Mouse (Mus musculus): Measurements from ENCODE around the gene Rfc4. TPM values are rescaled to one million over a fixed set of nuclear protein-coding genes. Genes with fewer than 3 reads are reported as not detected.
A peak's percentile ranks its signal among the peaks of the same experiment; 100 is the strongest.

The Rfc4 gene
- total RNA-seq, 2 experiments from 2014 or later, result 32.8 to 133 TPM

DNA sequence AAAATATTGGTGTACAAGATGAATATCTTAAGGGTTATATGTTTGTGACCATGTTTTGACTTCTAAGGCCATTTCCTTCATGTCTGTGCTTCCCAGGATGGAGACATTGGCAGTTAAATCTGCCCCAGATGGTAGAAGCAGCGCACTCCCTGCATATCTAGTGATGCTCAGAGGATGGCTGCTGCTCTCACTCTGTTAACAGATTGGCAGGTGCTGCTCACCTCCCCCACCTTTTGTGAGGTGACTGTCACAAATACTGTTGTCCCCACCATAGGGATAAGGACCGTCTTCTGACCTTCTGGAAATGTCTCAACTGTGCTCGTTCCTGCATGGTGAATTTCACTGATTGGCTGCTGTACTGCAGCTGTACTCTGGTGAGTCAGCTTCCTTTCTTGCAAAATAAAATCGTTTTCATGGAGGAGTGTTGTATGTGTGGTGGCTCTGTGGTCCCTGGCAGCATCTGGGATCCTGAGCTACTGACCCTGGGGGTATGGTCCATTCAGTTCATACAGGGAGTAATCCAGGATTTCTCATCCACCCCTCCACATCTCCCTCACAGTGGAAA is 9.0 kb upstream of the Rfc4 start:
- ATAC-seq (replicated peaks; ENCODE audit: low FRiP score, poor library complexity, severe bottlenecking), result no peak

GRCm38 (mm10) chr16:23135421-23136149 is 8.0 kb upstream of the Rfc4 start:
- ATAC-seq (replicated peaks; ENCODE audit: low FRiP score, poor library complexity, severe bottlenecking), result no peak

GRCm38 (mm10) chr16:23132336-23132735 is 4.8 kb upstream of the Rfc4 start:
- ATAC-seq (replicated peaks; ENCODE audit: low FRiP score, poor library complexity, severe bottlenecking), result no peak

GRCm38 (mm10) chr16:23130303-23130702 is 2.8 kb upstream of the Rfc4 start:
- ATAC-seq (replicated peaks; ENCODE audit: low FRiP score, poor library complexity, severe bottlenecking), result no peak

DNA sequence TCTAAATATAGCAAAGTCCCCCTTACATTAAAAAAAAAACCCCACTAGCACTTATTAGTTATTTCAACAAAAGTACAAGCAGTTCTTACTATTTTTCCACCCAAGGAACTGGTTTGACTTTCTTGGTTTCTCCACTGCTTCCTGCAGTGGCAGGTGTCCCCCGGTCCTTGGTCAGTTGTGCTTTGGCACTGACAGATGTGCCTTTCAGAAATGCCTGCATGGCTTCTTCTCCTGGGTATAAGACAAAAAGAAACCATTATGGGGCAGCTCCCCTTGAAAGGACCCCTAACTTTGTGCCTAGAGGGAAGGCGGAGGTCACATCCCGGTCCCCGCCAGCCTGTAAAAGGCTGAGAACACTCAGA is 245 bp downstream of the Rfc4 start:
- ATAC-seq (replicated peaks; ENCODE audit: low FRiP score, poor library complexity, severe bottlenecking), result peak; percentile 32

DNA sequence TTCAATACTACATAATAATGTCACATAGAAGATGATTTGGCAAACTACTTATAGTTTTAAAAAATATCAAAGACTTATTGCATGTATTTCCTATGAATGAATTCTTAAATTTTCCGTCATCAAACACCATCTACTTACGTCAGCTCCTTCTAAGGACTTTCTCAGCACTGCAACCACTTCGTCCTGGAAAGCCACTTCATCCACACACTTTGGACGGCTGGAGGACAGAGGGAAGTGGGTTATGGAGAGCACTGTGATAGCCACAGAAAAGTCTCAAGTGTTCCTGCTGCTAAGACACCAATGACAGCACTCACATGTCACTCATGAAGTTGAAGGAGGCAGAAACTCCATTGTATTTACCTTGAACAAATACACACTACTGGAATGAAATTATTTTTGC is 3.1 kb downstream of the Rfc4 start:
- no peak for ATAC-seq (replicated peaks; ENCODE audit: low FRiP score, poor library complexity, severe bottlenecking)

DNA sequence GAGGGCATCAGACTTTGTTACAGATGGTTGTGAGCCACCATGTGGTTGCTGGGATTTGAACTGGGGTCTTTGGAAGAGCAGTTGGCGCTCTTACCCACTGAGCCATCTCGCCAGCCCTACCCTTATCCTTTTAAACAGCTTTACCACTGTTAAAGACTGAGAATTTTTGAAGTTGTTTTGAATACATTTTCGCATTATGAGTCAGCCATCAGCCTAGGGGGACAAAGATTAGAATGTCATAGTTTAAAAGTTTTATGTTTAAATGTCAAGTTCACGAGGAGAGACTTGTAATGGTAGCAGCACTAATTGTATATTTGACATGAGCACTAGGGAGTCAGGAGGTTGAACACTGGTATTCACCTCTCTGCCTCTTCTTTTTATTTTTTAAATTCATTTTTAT is 4.4 kb downstream of the Rfc4 start:
- no peak for ATAC-seq (replicated peaks; ENCODE audit: low FRiP score, poor library complexity, severe bottlenecking)

- ATAC-seq (replicated peaks; ENCODE audit: low FRiP score, poor library complexity, severe bottlenecking), result no peak
Measured at GRCm38 (mm10) chr16:23122446-23122845, 5.1 kb downstream of the Rfc4 start.

GRCm38 (mm10) chr16:23117173-23117572 is 10.4 kb downstream of the Rfc4 start:
- ATAC-seq (replicated peaks; ENCODE audit: low FRiP score, poor library complexity, severe bottlenecking), result no peak

- no peak for ATAC-seq (replicated peaks; ENCODE audit: low FRiP score, poor library complexity, severe bottlenecking)
Measured at GRCm38 (mm10) chr16:23115486-23115885, 12.1 kb downstream of the Rfc4 start.

GRCm38 (mm10) chr16:23114339-23115171 is 13.0 kb downstream of the Rfc4 start:
- ATAC-seq (replicated peaks; ENCODE audit: low FRiP score, poor library complexity, severe bottlenecking), result no peak

DNA sequence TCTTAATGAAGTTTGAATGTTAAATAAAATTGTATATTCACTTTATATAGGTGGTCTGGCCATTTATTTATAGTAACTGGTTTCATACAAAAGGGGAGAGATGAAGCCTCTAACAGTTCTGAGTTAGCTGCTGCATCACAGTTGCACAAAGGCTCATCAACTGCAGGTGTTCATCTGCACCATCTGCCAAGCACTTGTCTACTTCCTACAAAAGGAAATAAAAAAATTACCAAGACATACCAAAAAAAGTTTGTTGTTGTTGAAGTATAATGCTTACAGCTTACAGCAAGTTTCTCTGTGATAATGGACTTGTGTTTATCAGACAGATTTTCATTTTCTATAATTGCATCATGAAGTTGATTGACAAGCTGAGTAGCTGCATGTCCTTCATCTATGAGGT is 13.6 kb downstream of the Rfc4 start:
- ATAC-seq (replicated peaks; ENCODE audit: low FRiP score, poor library complexity, severe bottlenecking), result no peak

DNA sequence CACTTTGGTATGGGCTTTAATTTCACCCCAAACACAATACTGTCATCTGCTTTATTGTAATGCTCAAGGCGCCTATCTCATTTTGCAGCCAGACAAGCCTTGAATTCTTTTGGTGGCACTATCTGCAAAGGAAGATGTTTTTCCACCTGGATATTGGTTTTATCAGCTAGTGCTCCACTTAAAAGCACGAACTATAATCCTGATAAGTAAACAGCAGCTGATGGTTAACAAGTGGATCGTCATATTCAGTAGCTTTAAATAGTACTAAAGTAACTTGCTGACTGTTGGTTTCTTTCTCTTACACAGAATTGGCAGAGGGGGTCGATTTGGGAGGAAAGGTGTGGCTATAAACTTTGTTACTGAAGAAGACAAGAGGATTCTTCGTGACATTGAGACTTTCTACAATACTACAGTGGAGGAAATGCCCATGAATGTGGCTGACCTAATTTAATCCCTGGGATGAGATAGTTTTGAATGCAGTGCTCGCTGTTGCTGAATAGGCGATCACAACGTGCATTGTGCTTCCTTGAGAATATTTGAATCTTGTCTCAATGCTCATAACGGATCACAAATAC is 14.6 kb downstream of the Rfc4 start:
- ATAC-seq (replicated peaks; ENCODE audit: low FRiP score, poor library complexity, severe bottlenecking), result no peak

DNA sequence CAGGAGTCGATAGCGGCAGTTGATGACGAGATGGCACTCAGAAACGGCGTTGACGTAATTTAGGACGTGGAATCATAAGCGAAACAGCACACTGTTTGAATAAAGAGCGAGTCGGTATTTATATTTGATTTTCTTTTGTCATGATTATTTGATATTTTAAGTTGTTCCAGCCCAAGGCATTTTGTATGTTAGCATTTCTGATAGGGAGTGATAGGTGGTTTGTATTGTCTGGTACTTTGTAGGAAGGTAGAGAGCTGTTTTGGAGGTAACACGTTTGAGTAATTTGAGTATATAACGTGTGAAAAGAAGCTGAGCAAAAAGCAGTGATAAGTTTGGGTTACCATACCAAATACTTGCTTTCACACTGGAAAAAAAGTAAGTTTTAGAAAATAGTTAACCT is 15.2 kb downstream of the Rfc4 start:
- ATAC-seq (replicated peaks; ENCODE audit: low FRiP score, poor library complexity, severe bottlenecking), result no peak

GRCm38 (mm10) chr16:23109350-23110280 is 17.9 kb downstream of the Rfc4 start:
- ATAC-seq (replicated peaks; ENCODE audit: low FRiP score, poor library complexity, severe bottlenecking), result no peak

- ATAC-seq (replicated peaks; ENCODE audit: low FRiP score, poor library complexity, severe bottlenecking), result no peak
Measured at GRCm38 (mm10) chr16:23108943-23109342, 18.6 kb downstream of the Rfc4 start.

GRCm38 (mm10) chr16:23107946-23108759 is 19.4 kb downstream of the Rfc4 start:
- peak; percentile 87 for ATAC-seq (replicated peaks; ENCODE audit: low FRiP score, poor library complexity, severe bottlenecking)

GRCm38 (mm10) chr16:23107231-23107942 is 20.1 kb downstream of the Rfc4 start, which contains the start of gene Eif4a2:
Gene Eif4a2 (plus strand): TSS chr16:23107444.
- ATAC-seq (replicated peaks; ENCODE audit: low FRiP score, poor library complexity, severe bottlenecking), result peak; percentile 91

All from erythroid progenitor cell, adult 5-6 weeks (primary cell).